Mouse (Mus musculus): ENCODE measurements around the gene Lcp2. TPM values are rescaled to one million over a fixed set of nuclear protein-coding genes. Genes with fewer than 3 reads are reported as not detected.

The Lcp2 gene
- total and polyA plus RNA-seq, 3 experiments: 19.4 to 24.0 (median 20.1) TPM

DNA sequence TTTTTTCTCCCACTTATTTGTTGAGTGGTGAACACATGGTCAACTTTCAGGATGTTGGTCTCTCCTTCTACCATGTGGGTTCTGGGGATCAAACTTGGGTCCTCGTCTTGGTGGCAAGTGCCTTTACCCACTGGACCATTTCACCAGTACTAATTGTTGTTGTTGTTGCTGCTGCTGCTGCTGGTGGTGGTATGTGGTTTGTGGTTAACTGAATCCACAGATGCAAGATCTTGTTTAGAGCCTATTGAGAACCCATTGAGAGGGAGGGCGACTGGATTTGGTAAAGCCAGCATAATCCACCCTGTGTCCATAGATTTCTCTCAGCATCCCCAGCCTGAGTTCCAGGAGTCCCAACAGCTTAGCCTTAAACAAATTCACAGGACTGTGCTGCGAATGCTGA lies 46.3 kb upstream of the Lcp2 start:
- H3K9me3 ChIP-seq (replicated peaks; ENCODE audit: low read length): no peaks in the 10 kb centered on the region
- dilution Hi-C loops (cut with MboI; ENCODE audit: extremely low pct_ligation_motif_present, extremely low pct_unique_long_range_greater_than_20kb, low sequenced_read_pairs): no loop called here

DNA sequence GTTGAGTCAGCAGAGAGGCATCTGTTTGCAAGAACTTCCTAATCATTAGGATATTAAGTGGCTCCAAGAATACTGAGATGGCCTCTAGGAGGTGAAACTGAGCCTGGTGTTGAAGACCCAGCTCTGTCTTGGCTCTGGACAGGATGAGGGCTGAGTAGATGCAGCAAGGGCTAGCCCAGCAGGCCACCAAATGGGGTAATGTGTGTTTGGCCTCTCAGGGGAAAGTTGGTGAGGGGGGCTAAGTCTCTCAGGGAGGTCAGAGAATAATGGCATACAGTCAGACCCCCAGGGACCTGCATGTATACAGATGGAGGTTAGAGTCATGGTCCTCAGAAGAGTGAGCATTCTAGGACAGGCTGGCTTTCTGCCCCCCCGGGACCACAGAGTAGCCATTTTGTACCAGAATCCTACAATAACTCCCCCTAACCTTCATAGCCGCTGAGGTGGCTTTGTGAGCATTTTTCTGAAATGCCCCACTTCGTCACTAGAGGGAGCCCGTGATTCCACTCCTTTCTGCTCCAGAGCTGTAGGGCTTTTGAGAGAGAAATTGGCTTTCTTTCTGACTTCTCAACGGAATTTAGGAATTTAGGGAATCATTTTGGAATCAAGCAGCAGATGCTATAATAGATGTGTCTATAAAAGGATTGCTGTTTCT lies 44.7 kb upstream of the Lcp2 start:
- no peak overlapping the region for H3K4me3 ChIP-seq (replicated peaks in 1 of 3; ENCODE audit: low read depth in 2 of 3, low read length in 2 of 3, poor library complexity in 1 of 3)
- no peaks in the 10 kb centered on the region for H3K27me3 ChIP-seq (replicated peaks)
- TF ChIP-seq MYC (IDR thresholded peaks at IDR 0.05; ENCODE audit: low read depth, low read length) (0 out of 2 replicates have a peak, but pooled peaks have one; percentile 48), RCOR1 (conservative IDR thresholded peaks at IDR 0.05; ENCODE audit: low read depth, low read length) (no peak), NRF1 (IDR thresholded peaks at IDR 0.05; ENCODE audit: low read depth, low read length) (peak; percentile 13; the same call in 1 of the 2 replicates), MAFK (IDR thresholded peaks at IDR 0.05; ENCODE audit: insufficient replicate concordance, low read length) (peak; percentile 38; the same call in 1 of the 2 replicates), NELFE (IDR thresholded peaks at IDR 0.05; ENCODE audit: low read depth, low read length) (0 out of 2 replicates have a peak, but pooled peaks have one; percentile 29), ZNF384 (IDR thresholded peaks at IDR 0.05; ENCODE audit: low read depth, low read length) (no peak), TCF12 (IDR thresholded peaks at IDR 0.05; ENCODE audit: low read depth, low read length) (no peak), MAZ (IDR thresholded peaks at IDR 0.05; ENCODE audit: low read depth, low read length) (0 out of 2 replicates have a peak, but pooled peaks have one; percentile 38), RAD21 (IDR thresholded peaks at IDR 0.05; ENCODE audit: low read depth, low read length) (peak; percentile 96), SMC3 (IDR thresholded peaks at IDR 0.05; ENCODE audit: low read depth, low read length) (peak; percentile 97), USF2 (conservative IDR thresholded peaks at IDR 0.05; ENCODE audit: low read depth, low read length) (no peak), CTCF (conservative IDR thresholded peaks at IDR 0.05 in 1 of 2, IDR thresholded peaks at IDR 0.05 in 1 of 2; ENCODE audit: low read depth in 2 of 2, low read length in 2 of 2) (peak; percentile 91 to 97), ZC3H11A (IDR thresholded peaks at IDR 0.05; ENCODE audit: low read depth, low read length) (peak; percentile 83), IRF4 (IDR thresholded peaks at IDR 0.05; ENCODE audit: low read depth, low read length) (peak; percentile 28; the same call in 1 of the 2 replicates), EP300 (IDR thresholded peaks at IDR 0.05; ENCODE audit: low read length) (peak; percentile 27; the same call in 1 of the 2 replicates), ELF1 (IDR thresholded peaks at IDR 0.05; ENCODE audit: low read depth, low read length) (0 out of 2 replicates have a peak, but pooled peaks have one; percentile 25)
- no peak overlapping the region; the same call in 1 of the 2 replicates for H3K4me2 ChIP-seq (ENCODE audit: insufficient read depth, low read depth, poor library complexity, severe bottlenecking)
- DNase-seq (ENCODE audit: extremely low read depth): peak; percentile 83
- no peaks in the 10 kb centered on the region for H3K36me3 ChIP-seq (replicated peaks in 1 of 2; ENCODE audit: control insufficient read depth in 1 of 2, insufficient read depth in 1 of 2, low read length in 1 of 2)
- in situ Hi-C loops (cut with MboI; ENCODE audit: low pct_ligation_motif_present, low pct_unique_long_range_greater_than_20kb, low sequenced_read_pairs): loop anchor here (10.0 kb wide), 1 partner anchor 73 kb away; no protein-coding TSS in a partner anchor
- no peak overlapping the region for H3K9ac ChIP-seq (ENCODE audit: insufficient read depth, low read depth)
- H3K27ac ChIP-seq (ENCODE audit: insufficient read depth, low read depth): no peak overlapping the region
- H3K9me3 ChIP-seq (replicated peaks; ENCODE audit: low read length): no peaks in the 10 kb centered on the region
- no peaks in the 10 kb centered on the region for H3K79me2 ChIP-seq (replicated peaks; ENCODE audit: control insufficient read depth, extremely low read depth, insufficient read depth, poor library complexity, severe bottlenecking)
- H3K4me1 ChIP-seq (ENCODE audit: control insufficient read depth in 1 of 2, insufficient read depth in 2 of 2): peaks cover 0 to 40% of the 10 kb centered on the region in 2 experiments; a peak in 2 of 4 replicates
- dilution Hi-C loops (cut with MboI; ENCODE audit: extremely low pct_ligation_motif_present, extremely low pct_unique_long_range_greater_than_20kb, low sequenced_read_pairs): no loop called here

More for the DNA sequence above, 46.3 kb upstream of the Lcp2 start:
- Histone ChIP-seq H3K4me1 (ENCODE audit: control insufficient read depth in 1 of 2, insufficient read depth in 2 of 2) (peaks cover 0 to 43% of the 10 kb centered on the region in 2 experiments; a peak in 2 of 4 replicates), H3K9ac (ENCODE audit: insufficient read depth, low read depth) (no peak overlapping the region), H3K27ac (ENCODE audit: insufficient read depth, low read depth) (no peak overlapping the region), H3K4me3 (replicated peaks in 1 of 3; ENCODE audit: low read depth in 2 of 3, low read length in 2 of 3, poor library complexity in 1 of 3) (no peak overlapping the region), H3K79me2 (replicated peaks; ENCODE audit: control insufficient read depth, extremely low read depth, insufficient read depth, poor library complexity, severe bottlenecking) (no peaks in the 10 kb centered on the region), H3K4me2 (ENCODE audit: insufficient read depth, low read depth, poor library complexity, severe bottlenecking) (no peak overlapping the region), H3K27me3 (replicated peaks) (no peaks in the 10 kb centered on the region), H3K36me3 (replicated peaks in 1 of 2; ENCODE audit: control insufficient read depth in 1 of 2, insufficient read depth in 1 of 2, low read length in 1 of 2) (no peaks in the 10 kb centered on the region)
- TF ChIP-seq MXI1 (IDR thresholded peaks at IDR 0.05; ENCODE audit: low read depth, low read length) (no peak), ELF1 (IDR thresholded peaks at IDR 0.05; ENCODE audit: low read depth, low read length) (no peak), RCOR1 (conservative IDR thresholded peaks at IDR 0.05; ENCODE audit: low read depth, low read length) (no peak)
- in situ Hi-C loops (cut with MboI; ENCODE audit: low pct_ligation_motif_present, low pct_unique_long_range_greater_than_20kb, low sequenced_read_pairs): loop anchor here (10.0 kb wide), 1 partner anchor 74 kb away; no protein-coding TSS in a partner anchor
- no peak for DNase-seq (ENCODE audit: extremely low read depth)
